Mouse (Mus musculus) gonadal fat pad, adult 2 months (tissue): Measurements from ENCODE around the gene Syt6. TPM values are rescaled to one million over a fixed set of nuclear protein-coding genes. Genes with fewer than 3 reads are reported as not detected.

Source experiments
- DNase-seq: peaks from one replicate; pipeline ENCODE4 v3.0.0-alpha.2; 2012; ENCODE audit warnings: low read depth
- polyA plus RNA-seq: library from polyadenylated mRNA; depleted of rRNA; stranded (reverse); fragments of >200 nt; gene quantifications from 2 replicates; pipeline ENCODE4 v1.2.3, GENCODE M21; 2012; rRNA removed

Gene Syt6
- polyA plus RNA-seq, 1 experiment = not detected

GRCm38 (mm10) chr3:103647164-103647867 is 72.3 kb downstream of the Syt6 start:
- DNase-seq = no peak

- DNase-seq = no peak
Observed at GRCm38 (mm10) chr3:103648486-103648885, 73.5 kb downstream of the Syt6 start.

DNA sequence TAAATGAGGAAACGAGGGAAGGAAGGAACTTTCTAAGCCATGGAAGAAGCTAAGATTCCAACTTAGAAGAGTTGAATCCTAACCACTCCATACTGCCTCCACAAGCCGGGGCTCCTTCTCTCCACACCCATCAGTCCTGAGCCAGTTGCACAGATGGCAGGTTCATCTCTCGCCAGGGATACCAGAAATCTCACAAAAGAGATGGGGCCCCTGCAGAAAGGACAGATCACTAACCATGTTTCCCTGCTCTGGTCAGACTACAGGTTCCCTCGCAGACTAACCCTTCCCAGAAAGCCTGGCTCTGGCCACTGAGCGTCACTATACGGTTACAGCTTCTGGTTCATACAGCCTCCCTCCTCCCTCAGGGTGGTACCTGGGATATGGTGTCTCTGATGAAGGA is 74.7 kb downstream of the Syt6 start:
- no peak for DNase-seq

- no peak for DNase-seq
Observed at GRCm38 (mm10) chr3:103650406-103650805, 75.4 kb downstream of the Syt6 start.

GRCm38 (mm10) chr3:103660012-103660411 is 85.0 kb downstream of the Syt6 start:
- no peak for DNase-seq

DNA sequence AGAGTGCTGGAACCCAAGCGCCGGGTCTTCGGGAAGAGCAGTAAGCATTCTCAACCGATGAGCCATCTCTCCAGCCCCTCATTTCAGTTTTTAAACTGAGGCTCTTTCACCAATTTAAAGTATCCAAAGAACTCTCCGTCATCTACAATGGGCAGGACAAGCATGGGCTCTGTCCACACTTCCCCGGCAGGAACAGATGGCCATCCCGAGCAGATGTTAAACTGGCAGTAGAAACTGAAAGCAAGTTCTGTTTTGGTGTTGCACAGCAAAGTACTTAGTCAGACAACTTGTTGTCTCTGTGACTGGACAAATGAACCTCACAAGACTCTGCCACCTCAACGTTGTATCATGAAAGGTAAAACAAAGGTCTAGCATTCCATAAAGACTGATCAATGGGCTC is 86.7 kb downstream of the Syt6 start:
- no peak for DNase-seq

- DNase-seq = no peak
Observed at GRCm38 (mm10) chr3:103663385-103663784, 88.4 kb downstream of the Syt6 start.

DNA sequence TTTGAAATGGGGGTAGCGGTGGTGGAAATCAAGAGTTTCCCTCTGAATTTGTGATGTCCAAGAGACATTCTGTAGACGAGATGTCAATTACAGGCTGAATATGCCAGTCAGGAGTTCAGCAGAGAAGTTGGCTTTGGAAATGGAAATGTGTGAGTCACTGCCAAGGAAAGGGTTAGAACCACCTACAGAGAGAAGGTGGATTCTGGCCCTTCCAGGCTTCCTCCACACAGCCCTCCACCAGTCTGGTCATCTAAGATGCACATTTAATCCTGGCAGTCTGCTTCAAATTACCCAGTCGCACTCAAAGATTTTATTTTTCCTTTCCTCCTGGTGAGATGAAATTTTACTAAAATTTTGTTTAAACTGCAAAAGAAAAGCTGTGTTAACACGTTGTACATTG is 97.1 kb downstream of the Syt6 start:
- DNase-seq = no peak

DNA sequence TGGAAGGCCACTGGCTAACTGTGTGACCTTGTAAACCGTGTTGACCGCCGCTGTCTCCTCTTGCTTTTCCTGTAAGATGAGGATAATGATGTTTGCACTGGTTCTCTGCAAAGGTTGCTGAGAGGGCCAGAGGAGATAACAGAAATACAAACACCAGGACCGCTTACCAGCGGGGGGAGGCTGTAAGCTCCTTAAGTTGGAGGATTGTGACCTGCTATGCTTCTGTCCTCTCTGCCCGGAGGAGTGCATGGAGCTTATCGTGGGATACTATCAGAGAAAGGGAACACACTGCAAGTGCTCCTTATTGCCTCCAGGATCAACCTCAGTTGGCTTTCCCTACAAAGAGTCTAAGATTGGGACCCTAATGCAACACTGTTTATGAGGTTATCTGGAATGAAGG is 97.7 kb downstream of the Syt6 start:
- no peak for DNase-seq

- DNase-seq = no peak
Observed at GRCm38 (mm10) chr3:103678811-103679210, 103.8 kb downstream of the Syt6 start.

- DNase-seq = no peak
Observed at GRCm38 (mm10) chr3:103682473-103682872, 107.4 kb downstream of the Syt6 start.

DNA sequence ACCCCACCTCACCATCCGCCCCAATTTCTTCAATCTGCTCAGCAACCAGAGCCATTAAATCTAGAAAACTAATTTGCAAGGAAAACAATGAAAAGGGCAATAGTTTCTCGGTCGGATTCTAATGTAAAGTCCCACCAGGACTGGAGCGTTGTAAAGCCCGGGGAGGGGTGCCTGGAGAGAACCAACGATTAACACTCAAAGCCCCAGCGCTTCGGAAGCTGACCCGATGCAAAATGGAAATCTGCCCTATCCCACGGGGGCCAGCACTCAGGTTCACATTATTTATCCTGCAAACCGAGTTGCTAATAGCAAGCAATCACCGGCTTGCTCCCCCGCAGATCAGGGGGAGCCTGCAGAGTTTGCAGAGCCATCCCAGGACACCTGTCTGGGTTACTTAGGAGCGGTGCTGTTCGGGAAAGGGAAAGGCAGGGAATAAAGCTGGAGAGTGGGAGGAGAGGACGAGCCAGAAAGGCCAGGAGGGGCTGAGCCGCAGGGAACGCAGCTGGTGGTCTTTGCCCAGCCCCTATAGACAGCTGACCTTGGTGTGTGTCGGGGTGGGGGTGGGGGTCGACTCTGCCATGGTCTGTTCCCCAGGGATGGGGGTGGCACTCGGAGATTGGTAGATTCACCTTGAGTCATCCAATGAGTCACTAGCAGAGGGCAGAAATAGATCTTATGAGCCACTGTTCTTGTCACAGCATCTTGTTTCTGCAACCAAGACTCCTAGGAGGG is 108.4 kb downstream of the Syt6 start:
- DNase-seq = no peak

DNA sequence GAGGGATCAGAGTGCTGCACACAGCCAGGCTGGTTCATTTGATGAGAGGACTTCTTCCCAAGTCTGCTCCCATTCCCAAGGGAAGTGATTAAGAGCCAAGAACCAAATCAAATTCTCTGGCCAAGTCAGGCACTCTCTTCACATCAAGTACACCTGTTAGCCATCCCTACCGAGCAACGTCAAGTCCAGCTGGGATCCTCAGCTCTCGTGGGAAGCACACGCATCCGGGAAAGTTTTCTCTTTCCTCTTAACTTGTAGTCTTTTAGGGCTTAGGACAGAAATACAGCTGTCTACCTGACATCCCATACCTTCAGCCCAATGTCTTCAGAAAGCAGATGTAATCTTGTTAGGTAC is 108.9 kb downstream of the Syt6 start:
- DNase-seq = no peak

DNA sequence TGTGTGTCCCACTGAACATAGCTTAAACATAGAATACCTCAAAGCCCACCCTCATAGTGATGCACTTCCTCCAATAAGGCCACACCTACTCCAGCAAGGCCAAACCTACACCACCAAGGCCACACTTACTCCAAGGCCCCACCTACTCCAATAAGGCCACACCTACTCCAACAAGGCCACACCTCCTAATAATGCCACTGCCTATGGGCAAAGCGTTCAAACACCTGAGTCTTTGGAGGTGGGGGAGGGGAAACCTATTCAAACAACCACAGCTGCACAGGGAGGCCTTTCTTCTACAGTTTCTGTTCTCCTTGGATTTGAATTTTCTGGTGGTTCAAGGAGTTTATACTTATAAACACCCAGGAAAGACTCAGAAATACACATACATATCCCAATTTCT is 114.0 kb downstream of the Syt6 start:
- DNase-seq = no peak

DNA sequence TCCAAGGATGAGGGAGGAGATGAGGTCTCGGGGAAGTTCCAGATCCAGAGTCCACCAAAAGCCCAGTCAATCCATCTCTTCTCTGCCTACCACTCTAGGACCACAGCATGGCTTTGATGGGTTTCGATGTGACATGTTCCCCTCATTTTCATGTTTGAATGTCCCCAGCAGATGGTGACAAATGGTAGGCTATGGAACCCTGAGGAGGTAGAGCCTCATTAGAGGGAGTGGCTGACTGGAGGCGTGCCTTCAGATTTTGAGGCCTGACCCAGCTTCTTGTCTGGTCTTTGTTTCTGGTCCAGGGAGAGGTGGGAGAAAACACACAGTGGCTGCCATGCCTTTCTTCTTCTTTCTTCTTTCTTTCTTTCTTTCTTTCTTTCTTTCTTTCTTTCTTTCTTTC is 115.5 kb downstream of the Syt6 start:
- DNase-seq = no peak

Other genes with a start within 250 kb of the Syt6 start
- 0.76 and 0.90 TPM in 2 replicates for gene Atg4a-ps, start 70.8 kb downstream of the Syt6 start, polyA plus RNA-seq
- 29.4 and 30.5 TPM in 2 replicates for gene Olfml3, start 162.8 kb downstream of the Syt6 start, polyA plus RNA-seq
- not detected in 2 replicates for gene Gm10964, start 164.1 kb downstream of the Syt6 start, polyA plus RNA-seq
- gene Hipk1, start 216.3 kb downstream of the Syt6 start, polyA plus RNA-seq = 63.1 and 88.4 TPM in 2 replicates
- gene Dclre1b, start 234.2 kb downstream of the Syt6 start, polyA plus RNA-seq = 12.7 and 17.2 TPM in 2 replicates
- 16.7 and 21.6 TPM in 2 replicates for gene Ap4b1, start 234.3 kb downstream of the Syt6 start, polyA plus RNA-seq
- gene Gm43064, start 234.3 kb downstream of the Syt6 start, polyA plus RNA-seq = 0.72 and 0.74 TPM in 2 replicates